Mouse (Mus musculus) frontal cortex, adult 2 months (tissue): ENCODE results near the gene Ppp6c. TPM values are rescaled to one million over a fixed set of nuclear protein-coding genes. Genes with fewer than 3 reads are reported as not detected.
A peak's percentile ranks its signal among the peaks of the same experiment; 100 is the strongest.
"Not testable (repeated sequence)": the region's sequence is repeated elsewhere in the genome, so short reads cannot be mapped to it uniquely, and the experiment has no call there.

Experiments
- DNase-seq, 2 experiments: peaks; one replicate each; pipeline ENCODE4 v3.0.0; 2022; ENCODE audit warnings: low spot score in 1 of 2; ENCODE audit errors: extremely low spot score in 1 of 2
- polyA plus RNA-seq: library from polyadenylated mRNA; depleted of rRNA; stranded (reverse); fragments of >200 nt; gene quantifications from 2 replicates; pipeline ENCODE4 v1.2.3, GENCODE M21; 2012; rRNA removed

Gene Ppp6c
- 40.1 and 46.5 TPM in 2 replicates for polyA plus RNA-seq

GRCm38 (mm10) chr2:39226019-39226640 is at the start of gene Ppp6c:
TSS of gene Ppp6c (minus strand) at chr2:39226451.
- DNase-seq: peak; percentile 95 to 99

- DNase-seq: peak in 1 of 2 experiments; percentile 48
These were observed 42.1 kb upstream of the Ppp6c start for GRCm38 (mm10) chr2:39268357-39268756.

GRCm38 (mm10) chr2:39252275-39252674 is 26.0 kb upstream of the Ppp6c start:
- DNase-seq: peak in 1 of 2 experiments; percentile 15

- not testable (repeated sequence) for DNase-seq
These were observed 20.6 kb upstream of the Ppp6c start for GRCm38 (mm10) chr2:39246862-39247261.

GRCm38 (mm10) chr2:39226731-39227130 is 480 bp upstream of the Ppp6c start:
- no peak for DNase-seq

GRCm38 (mm10) chr2:39225331-39226018 is 776 bp downstream of the Ppp6c start:
- peak in 1 of 2 experiments; percentile 45 for DNase-seq

GRCm38 (mm10) chr2:39224621-39225020 is 1.6 kb downstream of the Ppp6c start:
- no peak for DNase-seq

GRCm38 (mm10) chr2:39220010-39220409 is 6.2 kb downstream of the Ppp6c start:
- no peak for DNase-seq

- no peak for DNase-seq
These were observed 7.2 kb downstream of the Ppp6c start for GRCm38 (mm10) chr2:39219034-39219433.

- DNase-seq: no peak
These were observed 9.1 kb downstream of the Ppp6c start for GRCm38 (mm10) chr2:39217150-39217549.

GRCm38 (mm10) chr2:39210738-39211137 is 15.5 kb downstream of the Ppp6c start:
- no peak for DNase-seq

- no peak for DNase-seq
These were observed 22.9 kb downstream of the Ppp6c start for GRCm38 (mm10) chr2:39203359-39203758.

- peak in 1 of 2 experiments; percentile 37 for DNase-seq
These were observed 31.4 kb downstream of the Ppp6c start for GRCm38 (mm10) chr2:39194809-39195208.

- peak; percentile 99 for DNase-seq
These were observed 35.6 kb downstream of the Ppp6c start, which contains the start of gene Scai for GRCm38 (mm10) chr2:39190561-39191056. TSS of gene Scai (minus strand) at chr2:39190734.

- peak in 1 of 2 experiments; percentile 42 for DNase-seq
These were observed 36.2 kb downstream of the Ppp6c start for GRCm38 (mm10) chr2:39189961-39190560.

- DNase-seq: no peak
These were observed 40.3 kb downstream of the Ppp6c start for GRCm38 (mm10) chr2:39185942-39186341.

- peak in 1 of 2 experiments; percentile 28 for DNase-seq
These were observed 42.7 kb downstream of the Ppp6c start for GRCm38 (mm10) chr2:39183587-39183986.

- no peak for DNase-seq
These were observed 65.3 kb downstream of the Ppp6c start for GRCm38 (mm10) chr2:39160996-39161395.

- DNase-seq: peak in 1 of 2 experiments; percentile 57
These were observed 68.3 kb downstream of the Ppp6c start for GRCm38 (mm10) chr2:39157916-39158315.

GRCm38 (mm10) chr2:39156821-39157220 is 69.4 kb downstream of the Ppp6c start:
- DNase-seq: no peak

GRCm38 (mm10) chr2:39150943-39151342 is 75.3 kb downstream of the Ppp6c start:
- DNase-seq: peak in 1 of 2 experiments; percentile 64
